Mouse (Mus musculus): ENCODE measurements around the gene Pias3. TPM values are rescaled to one million over a fixed set of nuclear protein-coding genes. Genes with fewer than 3 reads are reported as not detected.

Pias3 gene
- polyA plus RNA-seq, 1 experiment from 2014 or later: 54.6 TPM

GRCm38 (mm10) chr3:96696766-96697732 is 865 bp downstream of the Pias3 start:
- peak overlapping the region; percentile 83 for H3K4me3 ChIP-seq (replicated peaks; ENCODE audit: low read length)
- under 1% methylated on average over 83 of the region's 85 CpGs for WGBS
- H3K4me2 ChIP-seq (ENCODE audit: low read depth, low read length): peak overlapping the region; percentile 84
- peak; percentile 93 for ATAC-seq (ENCODE audit: insufficient read depth, low FRiP score)
- H3K27me3 ChIP-seq (ENCODE audit: control insufficient read depth, insufficient read depth, low read length): no peaks in the 10 kb centered on the region
- peaks cover 20% of the 10 kb centered on the region for H3K4me1 ChIP-seq (ENCODE audit: control insufficient read depth, insufficient read depth, low read length)
- no peaks in the 10 kb centered on the region for H3K9me3 ChIP-seq (replicated peaks; ENCODE audit: control insufficient read depth, low read length)
- peak overlapping the region; percentile 96 for H3K9ac ChIP-seq (ENCODE audit: low read length)
- H3K27ac ChIP-seq (ENCODE audit: low read length): peak overlapping the region; percentile 85
- peaks cover 12% of the 10 kb centered on the region; the same call in 1 of the 2 replicates for H3K36me3 ChIP-seq (ENCODE audit: control insufficient read depth, insufficient read depth, low read length)

DNA sequence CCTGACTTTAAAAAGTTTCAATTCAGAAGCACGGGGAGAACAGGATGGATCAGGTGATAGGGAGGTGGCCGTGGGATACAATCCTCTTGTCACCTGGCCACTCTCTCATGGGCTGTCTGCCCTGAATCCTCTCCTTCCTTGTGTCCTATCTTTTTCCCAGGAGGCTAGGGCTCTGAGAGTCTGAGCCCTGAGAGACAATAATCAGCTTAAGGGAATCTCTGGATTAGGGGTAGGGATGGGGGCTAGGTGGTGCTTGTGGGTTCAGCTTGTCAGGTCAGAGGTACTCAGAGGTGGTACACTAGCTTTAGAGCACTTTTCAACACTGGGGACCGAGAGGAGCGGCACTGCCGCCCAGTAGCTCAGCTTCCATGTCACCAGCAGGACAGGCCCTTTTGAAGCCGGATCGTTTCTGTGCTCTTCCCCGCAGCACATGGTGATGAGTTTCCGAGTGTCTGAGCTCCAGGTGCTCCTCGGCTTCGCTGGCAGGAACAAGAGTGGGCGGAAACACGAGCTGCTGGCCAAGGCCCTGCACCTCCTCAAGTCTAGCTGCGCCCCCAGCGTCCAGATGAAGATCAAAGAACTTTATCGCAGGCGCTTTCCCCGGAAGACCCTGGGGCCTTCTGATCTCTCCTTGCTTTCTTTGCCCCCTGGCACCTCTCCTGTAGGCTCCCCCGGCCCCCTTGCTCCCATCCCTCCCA is 3.0 kb downstream of the Pias3 start:
- Histone ChIP-seq H3K4me2 (ENCODE audit: low read depth, low read length) (no peak overlapping the region), H3K9ac (ENCODE audit: low read length) (peak overlapping the region; percentile 23; the same call in 1 of the 2 replicates), H3K27ac (ENCODE audit: low read length) (no peak overlapping the region), H3K9me3 (replicated peaks; ENCODE audit: control insufficient read depth, low read length) (no peaks in the 10 kb centered on the region), H3K4me3 (replicated peaks; ENCODE audit: low read length) (no peak overlapping the region), H3K4me1 (ENCODE audit: control insufficient read depth, insufficient read depth, low read length) (peaks cover 20% of the 10 kb centered on the region), H3K36me3 (ENCODE audit: control insufficient read depth, insufficient read depth, low read length) (peaks cover 12% of the 10 kb centered on the region; the same call in 1 of the 2 replicates), H3K27me3 (ENCODE audit: control insufficient read depth, insufficient read depth, low read length) (no peaks in the 10 kb centered on the region)
- WGBS: 61% methylated on average over 19 of the region's 19 CpGs
- no peak for ATAC-seq (ENCODE audit: insufficient read depth, low FRiP score)

GRCm38 (mm10) chr3:96700376-96700775 is 4.2 kb downstream of the Pias3 start:
- no peak overlapping the region for H3K27ac ChIP-seq (ENCODE audit: low read length)
- H3K9me3 ChIP-seq (replicated peaks; ENCODE audit: control insufficient read depth, low read length): no peaks in the 10 kb centered on the region
- 62% methylated on average over 7 of the region's 7 CpGs for WGBS
- peaks cover 18% of the 10 kb centered on the region for H3K4me1 ChIP-seq (ENCODE audit: control insufficient read depth, insufficient read depth, low read length)
- H3K9ac ChIP-seq (ENCODE audit: low read length): no peak overlapping the region
- H3K27me3 ChIP-seq (ENCODE audit: control insufficient read depth, insufficient read depth, low read length): no peaks in the 10 kb centered on the region
- peaks cover 19% of the 10 kb centered on the region; the same call in 1 of the 2 replicates for H3K36me3 ChIP-seq (ENCODE audit: control insufficient read depth, insufficient read depth, low read length)
- ATAC-seq (ENCODE audit: insufficient read depth, low FRiP score): no peak
- no peak overlapping the region for H3K4me2 ChIP-seq (ENCODE audit: low read depth, low read length)
- no peak overlapping the region for H3K4me3 ChIP-seq (replicated peaks; ENCODE audit: low read length)

GRCm38 (mm10) chr3:96701003-96701402 is 4.8 kb downstream of the Pias3 start:
- Histone ChIP-seq H3K4me1 (ENCODE audit: control insufficient read depth, insufficient read depth, low read length) (peaks cover 14% of the 10 kb centered on the region), H3K4me2 (ENCODE audit: low read depth, low read length) (no peak overlapping the region), H3K4me3 (replicated peaks; ENCODE audit: low read length) (no peak overlapping the region), H3K9ac (ENCODE audit: low read length) (no peak overlapping the region), H3K36me3 (ENCODE audit: control insufficient read depth, insufficient read depth, low read length) (peaks cover 22% of the 10 kb centered on the region; the same call in 1 of the 2 replicates), H3K9me3 (replicated peaks; ENCODE audit: control insufficient read depth, low read length) (no peaks in the 10 kb centered on the region), H3K27ac (ENCODE audit: low read length) (no peak overlapping the region), H3K27me3 (ENCODE audit: control insufficient read depth, insufficient read depth, low read length) (no peaks in the 10 kb centered on the region)
- 87% methylated on average over 4 of the region's 4 CpGs for WGBS
- no peak for ATAC-seq (ENCODE audit: insufficient read depth, low FRiP score)

DNA sequence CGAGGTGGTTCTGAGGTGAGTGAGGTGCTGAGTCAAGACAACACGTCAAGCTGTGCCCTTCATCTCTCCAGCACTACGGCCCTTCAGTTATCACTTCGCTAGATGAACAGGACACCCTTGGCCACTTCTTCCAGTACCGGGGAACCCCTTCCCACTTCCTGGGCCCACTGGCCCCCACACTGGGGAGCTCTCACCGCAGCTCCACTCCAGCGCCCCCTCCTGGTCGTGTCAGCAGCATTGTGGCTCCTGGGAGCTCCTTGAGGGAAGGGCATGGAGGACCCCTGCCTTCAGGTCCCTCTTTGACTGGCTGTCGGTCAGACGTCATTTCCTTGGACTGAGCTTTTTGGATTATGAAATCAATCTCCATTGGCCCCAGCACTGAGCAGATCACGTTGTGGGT is 8.6 kb downstream of the Pias3 start:
- Histone ChIP-seq H3K36me3 (ENCODE audit: control insufficient read depth, insufficient read depth, low read length) (peaks cover 21% of the 10 kb centered on the region; the same call in 1 of the 2 replicates), H3K27me3 (ENCODE audit: control insufficient read depth, insufficient read depth, low read length) (no peaks in the 10 kb centered on the region), H3K4me1 (ENCODE audit: control insufficient read depth, insufficient read depth, low read length) (peaks cover 10% of the 10 kb centered on the region), H3K9ac (ENCODE audit: low read length) (no peak overlapping the region), H3K9me3 (replicated peaks; ENCODE audit: control insufficient read depth, low read length) (no peaks in the 10 kb centered on the region), H3K4me3 (replicated peaks; ENCODE audit: low read length) (no peak overlapping the region), H3K4me2 (ENCODE audit: low read depth, low read length) (no peak overlapping the region), H3K27ac (ENCODE audit: low read length) (no peak overlapping the region)
- WGBS: 68% methylated on average over 11 of the region's 11 CpGs
- ATAC-seq (ENCODE audit: insufficient read depth, low FRiP score): no peak

GRCm38 (mm10) chr3:96706217-96706616 is 10.0 kb downstream of the Pias3 start:
- no peak overlapping the region for H3K4me2 ChIP-seq (ENCODE audit: low read depth, low read length)
- H3K4me3 ChIP-seq (replicated peaks; ENCODE audit: low read length): no peak overlapping the region
- H3K27ac ChIP-seq (ENCODE audit: low read length): no peak overlapping the region
- WGBS: 89% methylated on average over 11 of the region's 11 CpGs
- peaks cover 10% of the 10 kb centered on the region for H3K4me1 ChIP-seq (ENCODE audit: control insufficient read depth, insufficient read depth, low read length)
- no peaks in the 10 kb centered on the region for H3K9me3 ChIP-seq (replicated peaks; ENCODE audit: control insufficient read depth, low read length)
- H3K36me3 ChIP-seq (ENCODE audit: control insufficient read depth, insufficient read depth, low read length): peaks cover 21% of the 10 kb centered on the region; the same call in 1 of the 2 replicates
- ATAC-seq (ENCODE audit: insufficient read depth, low FRiP score): no peak
- H3K27me3 ChIP-seq (ENCODE audit: control insufficient read depth, insufficient read depth, low read length): no peaks in the 10 kb centered on the region
- H3K9ac ChIP-seq (ENCODE audit: low read length): no peak overlapping the region

GRCm38 (mm10) chr3:96706984-96707383 is 10.8 kb downstream of the Pias3 start:
- no peaks in the 10 kb centered on the region for H3K27me3 ChIP-seq (ENCODE audit: control insufficient read depth, insufficient read depth, low read length)
- H3K27ac ChIP-seq (ENCODE audit: low read length): no peak overlapping the region
- H3K9ac ChIP-seq (ENCODE audit: low read length): no peak overlapping the region
- peaks cover 10% of the 10 kb centered on the region for H3K4me1 ChIP-seq (ENCODE audit: control insufficient read depth, insufficient read depth, low read length)
- no peaks in the 10 kb centered on the region for H3K9me3 ChIP-seq (replicated peaks; ENCODE audit: control insufficient read depth, low read length)
- ATAC-seq (ENCODE audit: insufficient read depth, low FRiP score): no peak
- no peak overlapping the region for H3K4me3 ChIP-seq (replicated peaks; ENCODE audit: low read length)
- no peak overlapping the region for H3K4me2 ChIP-seq (ENCODE audit: low read depth, low read length)
- H3K36me3 ChIP-seq (ENCODE audit: control insufficient read depth, insufficient read depth, low read length): peaks cover 21% of the 10 kb centered on the region; the same call in 1 of the 2 replicates
- WGBS: 53% methylated on average over 7 of the region's 7 CpGs

DNA sequence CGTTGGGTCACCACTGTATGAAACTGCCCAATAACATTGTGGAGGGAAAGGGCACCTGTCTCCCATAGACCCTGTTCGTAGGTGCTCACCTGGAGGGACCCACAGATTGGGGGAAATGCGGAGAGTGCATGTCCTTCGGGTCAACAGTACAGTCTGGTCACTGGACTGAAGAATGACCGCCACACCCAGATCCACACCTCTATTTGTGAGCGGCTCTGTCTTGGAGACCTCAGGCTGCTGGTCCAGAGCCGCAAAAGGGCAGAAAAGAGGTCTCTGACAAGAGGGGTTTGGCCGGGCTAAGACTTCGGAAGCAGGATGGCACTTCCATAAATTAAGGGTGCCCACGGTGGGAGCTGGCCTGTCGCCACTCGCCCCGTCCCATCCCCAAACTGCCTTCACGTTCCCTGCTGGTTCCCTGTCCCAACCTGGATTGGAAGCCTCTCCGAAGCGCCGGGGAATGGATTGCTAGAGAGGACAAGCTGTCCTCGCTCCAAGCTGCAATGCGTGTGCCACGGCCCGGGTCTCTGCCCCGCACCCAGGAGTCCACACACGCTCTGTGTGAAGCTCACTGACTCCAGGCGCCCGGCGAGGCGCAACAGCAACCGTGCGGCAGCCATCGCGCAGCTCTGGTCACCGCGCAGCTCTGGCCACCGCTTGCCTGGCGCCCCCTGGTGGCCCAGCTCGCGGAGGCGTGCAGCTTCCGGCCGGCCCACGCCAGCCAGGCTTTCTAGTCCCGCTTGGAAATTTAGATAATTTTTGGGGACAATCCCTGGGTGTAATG is 11.9 kb downstream of the Pias3 start, which contains the start of gene Nudt17:
Gene Nudt17 (minus strand): TSS at position 660 of the 781 bp plus-strand sequence.
- Histone ChIP-seq H3K9ac (ENCODE audit: low read length) (peak within 1 kb of the TSS; percentile 85), H3K4me1 (ENCODE audit: control insufficient read depth, insufficient read depth, low read length) (peaks cover 10% of the 10 kb centered on the region), H3K36me3 (ENCODE audit: control insufficient read depth, insufficient read depth, low read length) (peaks cover 21% of the 10 kb centered on the region; the same call in 1 of the 2 replicates), H3K27me3 (ENCODE audit: control insufficient read depth, insufficient read depth, low read length) (no peaks in the 10 kb centered on the region), H3K9me3 (replicated peaks; ENCODE audit: control insufficient read depth, low read length) (no peaks in the 10 kb centered on the region), H3K27ac (ENCODE audit: low read length) (no peak within 1 kb of the TSS), H3K4me2 (ENCODE audit: low read depth, low read length) (peak within 1 kb of the TSS; percentile 99), H3K4me3 (replicated peaks; ENCODE audit: low read length) (peak within 1 kb of the TSS; percentile 62)
- peak; percentile 87 for ATAC-seq (ENCODE audit: insufficient read depth, low FRiP score)
- WGBS: 5% methylated on average over 42 of the region's 42 CpGs
